Mouse (Mus musculus) CH12.LX (cell line): ENCODE measurements around the gene Cfap77.

Experiments
- CTCF ChIP-seq, 2 experiments: IDR thresholded peaks in 1 of 2; conservative IDR thresholded peaks in 1 of 2; 2 replicates each; pipeline ENCODE4 v1.5.1; 2011 to 2012; ENCODE audit warnings: low read depth in 2 of 2, low read length in 2 of 2, improper control_type of control experiment in 1 of 2, inconsistent platforms in 1 of 2, mild to moderate bottlenecking in 1 of 2, moderate library complexity in 1 of 2
- EP300 ChIP-seq: IDR thresholded peaks from 2 replicates; pipeline ENCODE4 v1.6.1; 2011; ENCODE audit warnings: low read length, improper control_type of control experiment
- GABPA ChIP-seq: IDR thresholded peaks from 2 replicates; pipeline ENCODE4 v1.6.1; 2012; ENCODE audit warnings: low read depth, low read length, improper control_type of control experiment, inconsistent platforms; ENCODE audit not compliant: insufficient replicate concordance
- KAT2A ChIP-seq: IDR thresholded peaks from 2 replicates; pipeline ENCODE4 v1.6.1; 2012; ENCODE audit warnings: low read length, improper control_type of control experiment, inconsistent platforms; ENCODE audit not compliant: insufficient replicate concordance
- MAZ ChIP-seq: IDR thresholded peaks from 2 replicates; pipeline ENCODE4 v1.6.1; 2012; ENCODE audit warnings: low read depth, mild to moderate bottlenecking, inconsistent platforms, low read length, improper control_type of control experiment, moderate library complexity
- POLR2A ChIP-seq: IDR thresholded peaks from 2 replicates; pipeline ENCODE4 v1.6.1; 2011; ENCODE audit warnings: low read depth, mild to moderate bottlenecking, improper control_type of control experiment, low read length
- USF1 ChIP-seq: IDR thresholded peaks from 2 replicates; pipeline ENCODE4 v1.6.1; 2014; ENCODE audit warnings: low read depth, mild to moderate bottlenecking, inconsistent platforms, low read length, improper control_type of control experiment
- USF2 ChIP-seq: conservative IDR thresholded peaks from 2 replicates; pipeline ENCODE4 v1.6.1; 2011; ENCODE audit warnings: low read depth, low read length, improper control_type of control experiment
- ZC3H11A ChIP-seq: IDR thresholded peaks from 2 replicates; pipeline ENCODE4 v1.6.1; 2012; ENCODE audit warnings: low read depth, mild to moderate bottlenecking, inconsistent platforms, low read length, improper control_type of control experiment

DNA sequence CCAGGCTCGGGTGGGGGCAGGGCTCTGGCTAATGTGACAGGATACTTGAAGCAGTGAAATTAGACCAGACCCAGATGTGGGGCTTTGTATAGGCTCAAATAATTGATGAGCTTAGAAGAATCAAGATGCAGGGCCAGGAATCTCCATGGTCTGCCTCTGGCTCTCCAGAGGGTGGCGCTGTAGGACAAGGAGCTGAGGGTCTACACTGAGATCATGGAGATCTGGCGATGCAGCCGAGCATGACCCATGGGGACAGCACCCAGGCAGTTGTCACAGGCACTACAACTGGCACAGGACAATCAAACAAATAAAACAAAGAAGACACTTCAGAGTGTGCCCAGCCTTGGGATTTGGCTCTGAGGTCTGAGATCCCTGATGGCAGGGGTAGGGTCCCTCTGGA lies 131.0 kb downstream of the Cfap77 start:
- no peak for TF ChIP-seq ZC3H11A
- no peak for TF ChIP-seq MAZ
- TF ChIP-seq EP300, result no peak
- no peak for TF ChIP-seq POLR2A
- peak; percentile 78 to 93 for TF ChIP-seq CTCF (conservative IDR thresholded peaks at IDR 0.05 in 1 of 2, IDR thresholded peaks at IDR 0.05 in 1 of 2; ENCODE audit: low read depth in 2 of 2, low read length in 2 of 2)
- no peak for TF ChIP-seq KAT2A
- no peak for TF ChIP-seq USF2
- no peak for TF ChIP-seq USF1
- no peak for TF ChIP-seq GABPA
